Mouse (Mus musculus) c-Kit-positive CD71-positive TER-119-negative erythroid progenitor cells, embryonic 14.5 days (primary cell): ENCODE data around the gene Dcpp2.
"Not testable (repeated sequence)": the region's sequence is repeated elsewhere in the genome, so short reads cannot be mapped to it uniquely, and the experiment has no call there.

Experiments
- DNase-seq: peaks from one replicate; pipeline ENCODE4 v3.0.0-alpha.2; 2013; ENCODE audit warnings: low read depth

Gene Dcpp2

DNA sequence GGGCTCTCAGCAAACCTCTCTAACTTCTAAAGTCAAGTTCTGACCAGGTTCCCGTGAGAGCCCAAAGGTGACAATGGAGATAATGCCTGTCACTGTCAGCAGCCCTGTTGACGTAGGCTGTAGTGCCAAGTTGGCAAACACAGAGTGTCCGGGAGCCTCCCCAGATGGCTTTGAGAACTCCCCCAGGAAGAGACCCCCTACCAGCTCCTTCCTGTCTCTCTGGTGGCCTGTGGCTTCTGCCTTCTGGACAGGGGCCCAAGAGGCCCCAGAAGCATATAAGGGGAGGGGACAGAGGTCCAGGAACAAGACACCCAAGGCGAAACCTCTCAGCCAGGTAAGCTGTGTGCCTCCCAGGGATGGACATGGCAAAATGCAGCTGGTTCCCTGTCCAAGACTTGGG lies at the start of gene Dcpp2, which contains the start of gene Dcpp1:
Gene Dcpp2 (plus strand): TSS at position 305 of the 400 bp plus-strand sequence.
Gene Dcpp1 (plus strand): TSS at position 301 of the 400 bp plus-strand sequence.
- not testable (repeated sequence) for DNase-seq

- no peak for DNase-seq
Measured at GRCm38 (mm10) chr17:23831201-23831600, 49.5 kb upstream of the Dcpp2 start.

DNA sequence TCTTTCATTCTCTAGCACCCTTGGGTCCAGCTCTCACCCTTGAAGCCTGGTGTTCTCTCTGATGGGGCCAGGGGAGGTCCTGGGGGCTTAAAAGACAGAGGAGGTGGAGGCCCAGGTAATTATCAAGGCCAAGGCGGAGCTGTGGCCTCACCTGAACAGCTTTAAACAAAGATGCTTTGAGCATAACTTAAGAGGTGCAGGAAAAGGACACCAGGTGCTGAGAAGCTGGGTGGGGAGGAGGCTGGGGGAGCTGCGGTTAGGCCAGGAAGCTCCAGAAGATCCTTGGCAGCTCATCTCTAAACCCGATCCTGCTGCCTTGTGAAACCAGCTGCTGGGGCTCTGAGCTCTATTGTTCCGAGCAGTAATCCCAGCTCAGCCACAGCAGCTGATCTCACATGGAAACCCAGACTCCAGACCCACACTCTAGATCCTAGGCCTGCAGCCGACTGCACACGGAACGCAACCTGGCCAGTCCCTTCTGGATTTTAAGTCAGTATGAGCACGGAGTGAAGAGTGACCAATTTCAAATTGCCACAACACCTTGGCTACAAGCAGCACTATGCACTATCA lies 44.6 kb upstream of the Dcpp2 start, which contains the start of gene Prss33:
Gene Prss33 (minus strand): TSS at position 51 of the 570 bp plus-strand sequence.
- no peak for DNase-seq

GRCm38 (mm10) chr17:23841145-23841544 lies 39.5 kb upstream of the Dcpp2 start:
- DNase-seq = peak; percentile 60

GRCm38 (mm10) chr17:23843141-23843811 lies 37.4 kb upstream of the Dcpp2 start:
- no peak for DNase-seq

DNA sequence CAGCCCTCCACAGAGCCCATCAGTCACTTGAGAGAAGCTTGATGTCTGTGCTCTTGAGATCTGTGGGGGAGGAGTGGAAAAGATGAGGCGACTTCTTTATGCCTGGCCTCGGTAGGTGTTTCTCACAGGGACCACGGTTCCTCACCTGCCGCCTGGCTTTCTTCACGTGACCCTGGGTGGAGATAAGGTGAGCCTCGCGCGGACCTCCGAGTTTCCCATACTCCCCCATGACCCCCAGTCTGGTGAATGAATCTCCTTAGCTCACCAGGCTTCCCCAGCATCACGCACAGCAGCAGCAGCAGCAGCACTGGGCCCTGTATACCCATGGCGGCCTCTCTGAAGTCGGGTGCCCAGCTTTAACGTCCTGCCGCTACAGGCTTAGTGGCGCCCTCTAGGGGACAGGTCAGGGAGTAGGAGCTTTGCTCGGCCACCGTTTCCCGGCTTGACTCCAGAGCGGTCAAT lies 36.8 kb upstream of the Dcpp2 start, which contains the start of the genes Prss32 and Prss41:
Gene Prss32 (plus strand): TSS at position 44 of the 462 bp plus-strand sequence.
Gene Prss41 (minus strand): TSS at position 361 of the 462 bp plus-strand sequence.
- peak; percentile 60 for DNase-seq

- no peak for DNase-seq
Measured at GRCm38 (mm10) chr17:23850028-23850427, 30.7 kb upstream of the Dcpp2 start.

DNA sequence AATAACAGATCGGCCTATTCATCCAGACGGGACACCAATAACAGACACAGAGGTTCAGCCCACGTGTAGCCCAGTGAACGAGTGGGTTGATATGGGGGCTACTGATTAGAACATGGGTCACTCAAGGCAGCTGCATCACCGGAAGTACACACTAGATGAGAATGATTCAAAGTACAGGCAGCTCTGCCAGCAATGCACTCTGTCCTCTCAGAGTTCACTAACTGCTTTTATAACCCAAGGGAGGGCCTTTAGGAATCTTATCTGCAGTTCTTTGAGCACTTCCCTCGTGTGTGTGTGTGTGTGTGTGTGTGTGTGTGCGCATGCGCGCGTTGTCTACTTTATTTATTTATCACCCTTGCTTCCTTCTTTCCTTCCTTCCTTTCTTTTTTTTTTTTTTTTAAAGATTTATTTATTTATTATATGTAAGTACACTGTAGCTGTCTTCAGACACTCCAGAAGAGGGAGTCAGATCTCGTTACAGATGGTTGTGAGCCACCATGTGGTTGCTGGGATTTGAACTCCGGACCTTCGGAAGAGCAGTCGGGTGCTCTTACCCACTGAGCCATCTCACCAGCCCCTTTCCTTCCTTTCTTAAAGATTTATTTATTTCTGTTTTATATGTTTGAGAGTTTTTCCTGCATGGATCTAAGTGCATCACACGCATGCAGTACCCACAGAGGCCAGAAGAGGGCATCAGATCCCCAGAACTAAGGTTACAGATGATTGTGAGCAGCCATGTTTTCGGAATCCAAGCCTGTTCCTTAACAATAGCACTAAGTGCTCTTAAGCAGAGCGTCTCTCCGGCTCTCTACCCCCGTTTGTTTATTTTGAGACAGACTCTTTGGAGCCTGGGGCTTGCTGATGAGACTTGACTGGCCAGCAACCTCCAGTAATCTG lies 29.6 kb upstream of the Dcpp2 start:
- peak; percentile 42 for DNase-seq

- DNase-seq = peak; percentile 35
Measured at GRCm38 (mm10) chr17:23853292-23853691, 27.4 kb upstream of the Dcpp2 start.

- DNase-seq = no peak
Measured at GRCm38 (mm10) chr17:23854229-23854765, 26.4 kb upstream of the Dcpp2 start.

DNA sequence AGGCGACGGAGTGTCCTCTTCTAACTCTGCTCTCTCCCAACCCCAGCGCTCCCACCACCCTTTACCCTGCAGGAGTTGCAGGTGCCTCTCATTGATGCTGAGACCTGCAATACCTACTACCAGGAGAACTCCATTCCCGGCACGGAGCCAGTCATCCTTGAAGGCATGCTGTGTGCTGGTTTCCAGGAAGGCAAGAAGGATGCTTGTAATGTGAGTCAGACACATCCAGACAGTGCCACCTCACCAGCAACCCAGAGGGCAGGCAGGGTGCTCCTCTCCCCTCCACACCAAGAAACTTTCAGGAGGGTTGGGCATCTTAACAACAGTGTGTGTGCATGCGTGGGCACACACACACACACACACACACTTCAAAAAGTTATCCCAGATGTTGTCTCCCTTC lies 23.5 kb upstream of the Dcpp2 start:
- no peak for DNase-seq

DNA sequence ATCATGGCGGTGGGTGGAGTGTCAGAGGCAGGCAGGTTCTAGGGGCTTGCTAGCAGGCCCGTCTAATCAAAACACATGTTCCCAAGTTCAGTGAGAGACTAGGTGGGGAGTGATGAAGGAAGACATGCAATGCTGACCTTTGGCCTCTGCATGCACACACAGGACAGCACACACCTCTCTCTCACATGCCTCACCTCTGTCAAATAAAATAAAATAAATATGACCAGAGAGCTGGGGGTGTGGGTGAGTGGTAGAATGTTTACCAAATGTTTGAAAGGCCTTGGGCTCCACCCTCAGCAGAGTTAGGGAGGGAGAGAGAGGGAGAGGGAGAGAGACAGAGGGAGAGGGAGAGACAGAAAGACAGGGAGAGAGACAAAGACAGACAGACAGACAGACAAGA lies 22.8 kb upstream of the Dcpp2 start:
- no peak for DNase-seq

- no peak for DNase-seq
Measured at GRCm38 (mm10) chr17:23862926-23863325, 17.8 kb upstream of the Dcpp2 start.

GRCm38 (mm10) chr17:23867756-23868155 lies 12.9 kb upstream of the Dcpp2 start, which contains the start of gene Prss21:
Gene Prss21 (plus strand): TSS chr17:23868056.
- DNase-seq = no peak

DNA sequence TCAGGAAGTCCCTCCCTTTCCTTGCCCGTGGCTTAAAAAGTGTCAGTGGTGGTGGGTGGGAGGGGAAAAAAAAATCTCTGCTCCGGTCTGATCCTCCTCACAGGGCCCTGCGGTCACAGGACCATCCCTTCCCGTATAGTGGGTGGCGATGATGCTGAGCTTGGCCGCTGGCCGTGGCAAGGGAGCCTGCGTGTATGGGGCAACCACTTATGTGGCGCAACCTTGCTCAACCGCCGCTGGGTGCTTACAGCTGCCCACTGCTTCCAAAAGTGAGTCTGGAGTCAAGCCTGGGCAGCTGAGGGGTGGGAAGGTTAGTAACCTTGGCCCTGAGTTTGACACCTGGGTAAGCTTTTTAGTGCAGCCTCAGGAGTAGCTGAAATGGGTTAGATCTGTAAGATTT lies 12.2 kb upstream of the Dcpp2 start:
- DNase-seq = no peak

GRCm38 (mm10) chr17:23873884-23874856 lies 6.5 kb upstream of the Dcpp2 start:
- peak; percentile 14 for DNase-seq

DNA sequence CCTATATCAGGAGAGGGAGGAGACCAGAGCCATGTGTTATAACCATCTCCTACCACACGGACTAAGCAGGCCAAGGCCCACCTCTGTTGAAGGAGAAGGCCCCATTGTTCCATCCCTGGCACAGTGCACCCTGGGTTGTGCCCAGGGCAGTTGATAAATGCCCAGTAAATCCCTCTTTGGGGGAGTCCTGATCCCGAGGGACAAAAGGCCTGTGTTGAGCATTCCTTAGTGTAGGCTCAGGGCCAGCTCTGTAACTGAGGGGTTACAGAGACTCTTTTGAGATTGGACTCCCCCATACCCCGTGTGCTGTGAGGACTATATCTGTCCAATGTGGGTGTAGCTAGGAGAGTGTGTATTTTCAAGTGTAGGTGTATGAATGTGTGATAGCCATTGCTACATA lies 3.9 kb upstream of the Dcpp2 start:
- DNase-seq = no peak

- no peak for DNase-seq
Measured at GRCm38 (mm10) chr17:23877166-23877565, 3.5 kb upstream of the Dcpp2 start.

GRCm38 (mm10) chr17:23917158-23917557 lies 36.5 kb downstream of the Dcpp2 start, which contains the start of gene Dcpp3:
Gene Dcpp3 (plus strand): TSS chr17:23917458.
- not testable (repeated sequence) for DNase-seq

GRCm38 (mm10) chr17:23924531-23925007 lies 43.9 kb downstream of the Dcpp2 start:
- peak; percentile 79 for DNase-seq
